Mouse (Mus musculus) megakaryocyte, embryonic 14.5 days (primary cell): Measurements from ENCODE around the gene Bcl2.

Source experiments
- FLI1 ChIP-seq: IDR thresholded peaks from 2 replicates; pipeline ENCODE4 v1.6.1; 2012; ENCODE audit warnings: low read length, inconsistent platforms, mixed read lengths
- GATA1 ChIP-seq: IDR thresholded peaks from 3 replicates; pipeline ENCODE4 v1.6.1; 2012; ENCODE audit warnings: mixed read lengths, low read length, inconsistent platforms, borderline replicate concordance

GRCm38 (mm10) chr1:106702471-106703175 is 11.5 kb downstream of the Bcl2 start:
- TF ChIP-seq GATA1 (no peak), FLI1 (no peak)
